Mouse (Mus musculus) G1E (cell line): ENCODE results near the gene Mical3. TPM values are rescaled to one million over a fixed set of nuclear protein-coding genes. Genes with fewer than 3 reads are reported as not detected.

Source experiments
- ATAC-seq: 2 replicates; pipeline ENCODE4 v1.8.0; 2016; ENCODE audit warnings: mild to moderate bottlenecking; ENCODE audit not compliant: insufficient number of reproducible peaks, poor library complexity, low FRiP score, severe bottlenecking; ENCODE audit errors: extremely low read depth
- DNase-seq: peaks from one replicate; pipeline ENCODE4 v3.0.0; 2012; ENCODE audit warnings: low spot score
- H3K27me3 ChIP-seq: 2 replicates; pipeline ENCODE4 v1.6.1; 2012; ENCODE audit warnings: mild to moderate bottlenecking, low read length, inconsistent platforms; ENCODE audit not compliant: insufficient read depth
- H3K36me3 ChIP-seq: replicated peaks from 2 replicates; pipeline ENCODE3; 2012; ENCODE audit warnings: mild to moderate bottlenecking, inconsistent platforms
- H3K4me1 ChIP-seq: 2 replicates; pipeline ENCODE4 v1.6.1; 2012; ENCODE audit warnings: low read depth, low read length, inconsistent platforms, mixed read lengths; ENCODE audit not compliant: insufficient read depth
- H3K4me3 ChIP-seq: 2 replicates; pipeline ENCODE4 v1.5.1; 2012; ENCODE audit warnings: low read depth, mild to moderate bottlenecking, inconsistent platforms, low read length, moderate library complexity, mixed read lengths
- H3K9me3 ChIP-seq: replicated peaks from 2 replicates; pipeline ENCODE4 v1.6.1; 2012; ENCODE audit warnings: inconsistent platforms
- CTCF ChIP-seq: IDR thresholded peaks from 2 replicates; pipeline ENCODE4 v1.5.1; 2012; ENCODE audit warnings: low read depth, low read length, inconsistent platforms, mixed read lengths
- GATA1 ChIP-seq: IDR thresholded peaks from 2 replicates; pipeline ENCODE4 v1.6.1; 2012; ENCODE audit warnings: borderline replicate concordance, low read length, inconsistent platforms, mixed read lengths
- GATA2 ChIP-seq: IDR thresholded peaks from 2 replicates; pipeline ENCODE4 v1.6.1; 2012; ENCODE audit warnings: low read depth, low read length, inconsistent platforms, borderline replicate concordance
- POLR2AphosphoS5 ChIP-seq: IDR thresholded peaks from 2 replicates; pipeline ENCODE4 v1.6.1; 2012; ENCODE audit warnings: low read depth, low read length, inconsistent platforms; ENCODE audit not compliant: insufficient replicate concordance
- TAL1 ChIP-seq: conservative IDR thresholded peaks from 2 replicates; pipeline ENCODE4 v1.6.1; 2012; ENCODE audit warnings: low read depth, low read length, inconsistent platforms, mixed read lengths
- polyA plus RNA-seq: library from polyadenylated mRNA; stranded (reverse); fragments of >175 nt; gene quantifications from 2 replicates; pipeline ENCODE4 v1.2.3, GENCODE M21; 2012
- total RNA-seq, 2 experiments: library from RNA; stranded (forward) in 1 of 2; stranded (reverse) in 1 of 2; fragments of 200-1000 nt in 1 of 2; fragments of >200 nt in 1 of 2; fragmentation: Nextera tagmentation in 1 of 2; gene quantifications; 2 replicates each; pipeline ENCODE4 v1.2.3; 2014 to 2017

The Mical3 gene
- total and polyA plus RNA-seq, 3 experiments = 20.9 to 109 (median 38.1) TPM

DNA sequence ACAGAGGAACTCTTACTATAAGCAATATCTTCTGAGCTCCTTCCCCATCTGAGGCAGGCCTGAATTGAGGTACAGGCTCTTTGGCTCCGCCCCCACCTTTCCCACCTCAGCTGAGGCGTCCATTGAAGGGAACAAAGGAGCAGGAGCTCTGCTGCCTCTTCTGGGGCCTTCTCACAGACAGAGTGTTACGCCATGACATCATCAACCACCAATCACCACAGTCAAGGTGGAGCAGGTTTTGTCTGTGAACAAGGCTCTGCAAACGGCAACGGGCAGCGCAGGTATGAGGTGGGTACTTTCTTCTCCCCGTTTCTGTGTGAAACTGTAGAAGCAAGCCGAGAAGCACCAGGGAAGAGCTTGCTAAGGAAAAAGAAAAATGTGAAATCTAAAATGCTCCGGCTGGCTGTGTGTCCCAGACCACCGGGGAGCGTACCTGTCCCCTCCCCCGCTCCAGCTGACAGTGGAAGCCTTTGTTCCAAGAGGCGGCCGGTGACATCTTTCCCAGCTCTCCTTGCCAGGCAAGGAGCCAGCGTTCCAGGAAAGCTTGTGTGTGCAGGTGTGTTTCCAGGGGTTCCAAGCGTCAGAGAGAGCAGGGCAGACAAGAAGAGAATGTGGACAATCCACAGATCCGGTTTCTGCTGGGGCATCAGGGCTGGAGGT, 66.3 kb downstream of the Mical3 start:
- Histone ChIP-seq H3K9me3 (no peaks in the 10 kb centered on the region), H3K36me3 (peaks cover 88% of the 10 kb centered on the region), H3K4me1 (peaks cover 80% of the 10 kb centered on the region), H3K4me3 (no peak overlapping the region), H3K27me3 (no peaks in the 10 kb centered on the region)
- no peak for DNase-seq
- no peak for ATAC-seq
- TF ChIP-seq GATA2 (no peak), GATA1 (no peak), TAL1 (no peak), CTCF (no peak), POLR2AphosphoS5 (no peak)

- H3K4me1 ChIP-seq = peaks cover 72% of the 10 kb centered on the region
- no peak overlapping the region for H3K4me3 ChIP-seq
- no peaks in the 10 kb centered on the region for H3K9me3 ChIP-seq
- H3K36me3 ChIP-seq = peaks cover 83% of the 10 kb centered on the region
- DNase-seq (no peak), ATAC-seq (no peak)
- no peaks in the 10 kb centered on the region for H3K27me3 ChIP-seq
- TF ChIP-seq GATA1 (no peak), TAL1 (no peak), CTCF (no peak), POLR2AphosphoS5 (no peak)
Observed at GRCm38 (mm10) chr6:121063771-121064170, 67.0 kb downstream of the Mical3 start.

GRCm38 (mm10) chr6:121062891-121063408, 67.8 kb downstream of the Mical3 start:
- peaks cover 77% of the 10 kb centered on the region for H3K36me3 ChIP-seq
- ATAC-seq = no peak
- no peak for DNase-seq
- no peak for TF ChIP-seq GATA1
- no peak for TF ChIP-seq CTCF
- TF ChIP-seq POLR2AphosphoS5 = no peak
- TF ChIP-seq GATA2 = no peak
- no peak for TF ChIP-seq TAL1
- no peaks in the 10 kb centered on the region for H3K27me3 ChIP-seq
- no peaks in the 10 kb centered on the region for H3K9me3 ChIP-seq
- peaks cover 66% of the 10 kb centered on the region for H3K4me1 ChIP-seq
- no peak overlapping the region for H3K4me3 ChIP-seq

- no peak for ATAC-seq
Observed at GRCm38 (mm10) chr6:121058039-121058438, 72.8 kb downstream of the Mical3 start.

GRCm38 (mm10) chr6:121057181-121057956, 73.4 kb downstream of the Mical3 start:
- H3K9me3 ChIP-seq = no peaks in the 10 kb centered on the region
- H3K36me3 ChIP-seq = peaks cover 61% of the 10 kb centered on the region
- ATAC-seq = no peak
- no peak for TF ChIP-seq GATA2
- no peak for TF ChIP-seq POLR2AphosphoS5
- TF ChIP-seq CTCF = no peak
- TF ChIP-seq TAL1 = no peak
- no peak for TF ChIP-seq GATA1
- H3K27me3 ChIP-seq = no peaks in the 10 kb centered on the region
- no peak overlapping the region for H3K4me3 ChIP-seq
- peaks cover 48% of the 10 kb centered on the region for H3K4me1 ChIP-seq
- no peak for DNase-seq

More at GRCm38 (mm10) chr6:121058039-121058438, 72.8 kb downstream of the Mical3 start:
- H3K36me3 ChIP-seq = peaks cover 61% of the 10 kb centered on the region
- TF ChIP-seq TAL1 (no peak), GATA2 (no peak), CTCF (no peak), POLR2AphosphoS5 (no peak), GATA1 (no peak)
- H3K9me3 ChIP-seq = no peaks in the 10 kb centered on the region
- peaks cover 50% of the 10 kb centered on the region for H3K4me1 ChIP-seq
- no peak for DNase-seq
- no peaks in the 10 kb centered on the region for H3K27me3 ChIP-seq
- H3K4me3 ChIP-seq = no peak overlapping the region

DNA sequence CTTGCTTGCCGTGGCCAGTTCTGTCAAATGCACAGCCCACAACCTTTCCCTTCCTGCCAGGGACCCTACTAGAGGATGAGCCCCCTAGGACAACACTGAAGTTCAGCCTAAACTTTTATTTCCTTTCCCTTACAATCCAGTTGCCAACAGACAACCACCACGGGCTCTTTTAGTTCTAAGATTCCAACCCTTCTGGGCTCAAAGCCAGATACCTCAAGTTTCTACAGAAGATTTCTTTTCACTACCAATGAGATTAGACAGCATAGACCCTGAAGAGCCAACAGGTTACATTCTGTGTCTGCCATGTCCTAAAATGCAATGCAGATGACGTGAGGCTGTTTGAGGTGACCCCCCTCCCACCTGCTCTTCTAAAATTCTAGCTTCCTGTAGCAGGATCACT, 75.3 kb downstream of the Mical3 start:
- Histone ChIP-seq H3K4me1 (peaks cover 50% of the 10 kb centered on the region), H3K36me3 (peaks cover 57% of the 10 kb centered on the region), H3K9me3 (no peaks in the 10 kb centered on the region), H3K4me3 (no peak overlapping the region), H3K27me3 (no peaks in the 10 kb centered on the region)
- TF ChIP-seq CTCF (no peak), POLR2AphosphoS5 (no peak), TAL1 (no peak), GATA1 (no peak), GATA2 (no peak)
- ATAC-seq (no peak), DNase-seq (no peak)
